Comparison of ENCODE assay signal across 26 mouse cellular contexts in genomic region chr9:28238450-28238849, GRCm38 (mm10).
"Had no signal": no experiment of that assay in that cellular context is flagged by ENCODE, and none has a peak within 500 bp of the region (broad histone marks: within the 10 kb centered on the region; RNA-seq: fewer than 3 reads in every experiment).

No protein-coding gene starts in this region.

- H3K9me3 ChIP-seq: embryonic facial prominence, embryonic 10.5 days; embryonic facial prominence, embryonic 12.5 days; embryonic facial prominence, embryonic 13.5 days; embryonic facial prominence, embryonic 15.5 days; forebrain, embryonic 10.5 days; forebrain, embryonic 12.5 days; forebrain, embryonic 15.5 days; heart, embryonic 10.5 days had no signal

- ATAC-seq: forebrain, embryonic 15.5 days had no signal

- H3K9ac ChIP-seq: embryonic facial prominence, embryonic 12.5 days; embryonic facial prominence, embryonic 13.5 days; embryonic facial prominence, embryonic 15.5 days; forebrain, embryonic 12.5 days; forebrain, embryonic 15.5 days had no signal

- H3K4me2 ChIP-seq: embryonic facial prominence, embryonic 12.5 days; embryonic facial prominence, embryonic 13.5 days; embryonic facial prominence, embryonic 15.5 days; forebrain, embryonic 12.5 days; forebrain, embryonic 15.5 days had no signal

- H3K27ac ChIP-seq: embryonic facial prominence, embryonic 10.5 days; embryonic facial prominence, embryonic 12.5 days; embryonic facial prominence, embryonic 13.5 days; embryonic facial prominence, embryonic 15.5 days; forebrain, embryonic 10.5 days; forebrain, embryonic 12.5 days; gastrocnemius, adult 2 months; heart, adult 2 months; heart, embryonic 10.5 days had no signal

- H3K27me3 ChIP-seq: embryonic facial prominence, embryonic 12.5 days; embryonic facial prominence, embryonic 13.5 days; embryonic facial prominence, embryonic 15.5 days; forebrain, embryonic 12.5 days; forebrain, embryonic 15.5 days had no signal

- DNase-seq: cerebellum, adult 2 months; cerebellum, adult 8-10 months; cerebellum, adult 9-10 months; cerebellum, adult 9-11 months; cerebellum, postnatal 10 days; cerebellum, postnatal 14 days; cerebellum, postnatal 25 days; cerebellum, postnatal 36 days; embryo, embryonic 11 days; gastrocnemius, adult 2 months; gastrocnemius, postnatal 10 days; gastrocnemius, postnatal 14 days; gastrocnemius, postnatal 25 days; gastrocnemius, postnatal 36 days; heart, adult 11 months; heart, adult 18-20 months; heart, adult 2 months had no signal

- H3K36me3 ChIP-seq: embryonic facial prominence, embryonic 10.5 days; embryonic facial prominence, embryonic 12.5 days; embryonic facial prominence, embryonic 13.5 days; embryonic facial prominence, embryonic 15.5 days; forebrain, embryonic 10.5 days; forebrain, embryonic 12.5 days; forebrain, embryonic 15.5 days; heart, embryonic 10.5 days had no signal

- H3K4me1 ChIP-seq: embryonic facial prominence, embryonic 10.5 days; embryonic facial prominence, embryonic 12.5 days; embryonic facial prominence, embryonic 13.5 days; embryonic facial prominence, embryonic 15.5 days; forebrain, embryonic 10.5 days; forebrain, embryonic 12.5 days; forebrain, embryonic 15.5 days; heart, embryonic 10.5 days had no signal

- H3K4me3 ChIP-seq: embryonic facial prominence, embryonic 10.5 days; embryonic facial prominence, embryonic 12.5 days; embryonic facial prominence, embryonic 13.5 days; embryonic facial prominence, embryonic 15.5 days; erythroblast, embryonic 14.5 days; forebrain, embryonic 10.5 days; forebrain, embryonic 12.5 days; forebrain, embryonic 15.5 days; gastrocnemius, adult 2 months; heart, adult 2 months; heart, embryonic 10.5 days had no signal
